Mouse (Mus musculus) bone marrow macrophage, adult 2 months (primary cell): ENCODE measurements at regions not wholly inside any gene's neighbourhood (a gene's known extent, or its start where the extent isn't known, plus 50 kb on each side); places are given as distances from the start of the nearest gene placed in this dataset.
A peak's percentile ranks its signal among the peaks of the same experiment; 100 is the strongest.

ENCODE experiments used
- CTCF ChIP-seq: IDR thresholded peaks from 2 replicates; pipeline ENCODE4 v1.5.1; 2012; ENCODE audit warnings: low read depth, mild to moderate bottlenecking, low read length, moderate library complexity
- POLR2A ChIP-seq: IDR thresholded peaks from 2 replicates; pipeline ENCODE4 v1.6.1; 2012; ENCODE audit warnings: mild to moderate bottlenecking, low read depth, low read length, borderline replicate concordance

- TF ChIP-seq POLR2A (no peak), CTCF (peak; percentile 49; the same call in 1 of the 2 replicates)
Observed at GRCm38 (mm10) chr9:88241203-88241995, 85.6 kb upstream of the Nt5e start.
